Mouse (Mus musculus) cortical plate, adult 2 months (tissue): ENCODE data around the gene Slc39a2.

ENCODE experiments used
- CTCF ChIP-seq: fragments of 200-500 bp; IDR thresholded peaks from 2 replicates; pipeline ENCODE4 v1.5.1; 2011; ENCODE audit warnings: mild to moderate bottlenecking, control low read depth, low read length; ENCODE audit not compliant: insufficient read depth; ENCODE audit errors: extremely low read depth
- POLR2A ChIP-seq: fragments of 200-500 bp; IDR thresholded peaks from 2 replicates; pipeline ENCODE4 v1.6.1; 2011; ENCODE audit warnings: mild to moderate bottlenecking, low read length, control low read depth; ENCODE audit not compliant: insufficient read depth; ENCODE audit errors: extremely low read depth

- TF ChIP-seq CTCF (no peak), POLR2A (no peak)
These were observed 1.1 kb downstream of the Slc39a2 start for GRCm38 (mm10) chr14:51893809-51894208.
